Mouse (Mus musculus): ENCODE measurements at regions not wholly inside any gene's neighbourhood (a gene's known extent, or its start where the extent isn't known, plus 50 kb on each side); places are given as distances from the start of the nearest gene placed in this dataset.

GRCm38 (mm10) chr3:157699961-157700360, 133.3 kb downstream of the Ptger3 start:
- DNase-seq: no peak

- no peak for DNase-seq
Measured at GRCm38 (mm10) chr3:157698529-157698928, 131.8 kb downstream of the Ptger3 start.

- no peak for DNase-seq
Measured at GRCm38 (mm10) chr3:157695128-157696075, 128.7 kb downstream of the Ptger3 start.
